Comparison of ENCODE assay signal across 11 mouse cellular contexts in the genomic region with DNA sequence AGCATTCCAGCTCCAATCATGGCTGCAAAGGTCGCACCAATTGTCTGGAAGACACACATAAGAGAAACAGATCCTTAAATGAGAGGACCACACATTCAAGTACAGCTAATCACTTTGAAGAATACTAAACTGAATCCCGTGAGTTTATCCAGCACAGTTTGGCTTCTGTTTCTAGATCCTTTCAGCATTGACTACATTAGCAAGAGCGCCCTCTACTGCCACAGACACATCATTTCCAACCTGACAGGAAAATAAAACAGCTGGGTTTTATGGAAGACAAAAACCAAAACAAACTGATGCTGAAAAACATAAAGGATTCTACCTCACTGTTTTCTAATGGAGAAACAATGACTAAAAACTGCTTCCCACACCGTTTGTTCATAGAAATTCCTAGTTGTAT. TPM values are rescaled to one million over a fixed set of nuclear protein-coding genes. Genes with fewer than 3 reads are reported as not detected.
DNase-seq lines count a peak whose midpoint lies in the region; ATAC-seq and TF ChIP-seq lines count a peak whose summit lies in the region.
"Had no signal": no experiment of that assay in that cellular context is flagged by ENCODE, and none has a peak within 500 bp of the region (broad histone marks: within the 10 kb centered on the region; RNA-seq: fewer than 3 reads in every experiment).

No protein-coding gene starts in this region.

- 42% methylated on average over 4 of the region's 4 CpGs for WGBS in midbrain, postnatal 0 days
- WGBS in midbrain, embryonic 16.5 days = 45% methylated on average over 4 of the region's 4 CpGs

- no peak for ATAC-seq in midbrain, postnatal 0 days (ENCODE audit: low FRiP score)
- ATAC-seq in midbrain, embryonic 16.5 days = no peak

- no peaks in the 10 kb centered on the region for H3K9me3 ChIP-seq in midbrain, postnatal 0 days (ENCODE audit: low read length)
- H3K9me3 ChIP-seq in midbrain, embryonic 16.5 days (replicated peaks; ENCODE audit: control insufficient read depth, low read length, poor library complexity, severe bottlenecking) = no peaks in the 10 kb centered on the region

- no peak overlapping the region for H3K4me2 ChIP-seq in midbrain, postnatal 0 days (ENCODE audit: low read depth, low read length, poor library complexity, severe bottlenecking)
- H3K4me2 ChIP-seq in midbrain, embryonic 16.5 days (ENCODE audit: low read length) = no peak overlapping the region

- no peak overlapping the region for H3K27ac ChIP-seq in midbrain, postnatal 0 days (ENCODE audit: low read depth, low read length)
- no peak overlapping the region for H3K27ac ChIP-seq in midbrain, embryonic 16.5 days (ENCODE audit: low read length)

- no peak overlapping the region for H3K9ac ChIP-seq in midbrain, postnatal 0 days (replicated peaks; ENCODE audit: low read length, poor library complexity, severe bottlenecking)
- H3K9ac ChIP-seq in midbrain, embryonic 16.5 days (ENCODE audit: low read depth, low read length) = no peak overlapping the region

- intact Hi-C loops in gastrocnemius, postnatal 14 days (cut with DNase I; ENCODE audit: low total_unique reads) = no loop called here
- intact Hi-C loops in heart, postnatal 36 days (cut with DNase I) = loop anchor here (10.0 kb wide), 1 partner anchor 233 kb away; no protein-coding TSS in a partner anchor

- DNase-seq in gastrocnemius, postnatal 14 days = peak; percentile 12
- DNase-seq in gastrocnemius, adult 8-10 months (ENCODE audit: low spot score in 2 of 2) = no peak
- peak; percentile 79 for DNase-seq in midbrain, postnatal 0 days (ENCODE audit: low spot score)
- DNase-seq in adrenal gland, postnatal 25 days = peak; percentile 14
- DNase-seq in heart, postnatal 36 days = peak; percentile 18 to 31
- peak; percentile 45 for DNase-seq in mesoderm, embryonic 11.5 days (ENCODE audit: low read depth, low spot score)
- DNase-seq in gastrocnemius, postnatal 25 days = no peak

- peaks cover 44% of the 10 kb centered on the region for H3K36me3 ChIP-seq in midbrain, postnatal 0 days (ENCODE audit: insufficient read depth, low read length)
- peaks cover 18% of the 10 kb centered on the region for H3K36me3 ChIP-seq in midbrain, embryonic 16.5 days (ENCODE audit: control insufficient read depth, insufficient read depth, low read length)

- H3K27me3 ChIP-seq in midbrain, postnatal 0 days (ENCODE audit: insufficient read depth, low read length) = no peaks in the 10 kb centered on the region
- no peaks in the 10 kb centered on the region for H3K27me3 ChIP-seq in midbrain, embryonic 16.5 days (ENCODE audit: control insufficient read depth, insufficient read depth, low read depth, low read length)

- no peaks in the 10 kb centered on the region for H3K4me1 ChIP-seq in midbrain, postnatal 0 days (ENCODE audit: insufficient read depth, low read length)
- no peaks in the 10 kb centered on the region for H3K4me1 ChIP-seq in midbrain, embryonic 16.5 days (ENCODE audit: control insufficient read depth, insufficient read depth, low read length)

- TF ChIP-seq CTCF in midbrain, postnatal 0 days (IDR thresholded peaks at IDR 0.05) = peak; percentile 86

- H3K4me3 ChIP-seq in midbrain, postnatal 0 days (ENCODE audit: low read depth, low read length) = no peak overlapping the region
- H3K4me3 ChIP-seq in midbrain, embryonic 16.5 days (ENCODE audit: low read depth, low read length) = no peak overlapping the region
- H3K4me3 ChIP-seq: myocyte had no signal

RNA-seq across cellular contexts. Expression of gene Ghitm, which starts 7.4 kb away (rescaled TPM):
- total RNA-seq in gastrocnemius, postnatal 14 days (2021) = 100 to 1,000 TPM; 262 to 295 TPM
- 100 to 1,000 TPM; 395 to 493 (median 424) TPM for total RNA-seq in gastrocnemius, adult 8-10 months (2022)
- total RNA-seq in midbrain, postnatal 0 days (2014; rRNA removed) = 93.9 and 95.9 TPM in 2 replicates
- polyA plus RNA-seq in midbrain, postnatal 0 days (2015; fragmentation: Nextera tagmentation; extraction: Ambion mirVana) = 201 and 211 TPM in 2 replicates
- 189 and 197 TPM in 2 replicates for polyA plus RNA-seq in midbrain, embryonic 16.5 days (2015; fragmentation: Nextera tagmentation; extraction: Ambion mirVana)
- 678 and 710 TPM in 2 replicates for total RNA-seq in adrenal gland, postnatal 25 days (2021)
- total RNA-seq in heart, postnatal 36 days (2021) = 100 to 1,000 TPM; 639 to 655 TPM
- 100 to 1,000 TPM; 369 to 406 TPM for total RNA-seq in gastrocnemius, postnatal 25 days (2021)

RNA-seq across cellular contexts. Expression of gene 2610528A11Rik, which starts 13.8 kb away (rescaled TPM):
- under 1 TPM in 1 of 2 experiments, not detected in 1; 0.47 TPM for total RNA-seq in gastrocnemius, postnatal 14 days (2021)
- total RNA-seq in gastrocnemius, adult 8-10 months (2022) = 1 to 10 TPM in 1 of 4 experiments, under 1 TPM in 3; 0.54 to 1.1 (median 0.69) TPM
- total RNA-seq in midbrain, postnatal 0 days (2014; rRNA removed) = not detected in 2 replicates
- polyA plus RNA-seq in midbrain, postnatal 0 days (2015; fragmentation: Nextera tagmentation; extraction: Ambion mirVana) = 0.33 and 0.43 TPM in 2 replicates
- not detected in 2 replicates for polyA plus RNA-seq in midbrain, embryonic 16.5 days (2015; fragmentation: Nextera tagmentation; extraction: Ambion mirVana)
- 0.73 and 1.3 TPM in 2 replicates for total RNA-seq in adrenal gland, postnatal 25 days (2021)
- total RNA-seq in heart, postnatal 36 days (2021) = not detected
- total RNA-seq in gastrocnemius, postnatal 25 days (2021) = under 1 TPM; 0.38 to 0.41 TPM

RNA-seq across cellular contexts. Expression of gene Cdhr1, which starts 29.5 kb away (rescaled TPM):
- total RNA-seq in gastrocnemius, postnatal 14 days (2021) = not detected
- not detected for total RNA-seq in gastrocnemius, adult 8-10 months (2022)
- total RNA-seq in midbrain, postnatal 0 days (2014; rRNA removed) = 7.4 and 8.0 TPM in 2 replicates
- polyA plus RNA-seq in midbrain, postnatal 0 days (2015; fragmentation: Nextera tagmentation; extraction: Ambion mirVana) = 6.7 and 7.5 TPM in 2 replicates
- 3.1 and 5.0 TPM in 2 replicates for polyA plus RNA-seq in midbrain, embryonic 16.5 days (2015; fragmentation: Nextera tagmentation; extraction: Ambion mirVana)
- 0.06 TPM in 1 of 2 replicates, not detected in the other for total RNA-seq in adrenal gland, postnatal 25 days (2021)
- not detected for total RNA-seq in heart, postnatal 36 days (2021)
- total RNA-seq in gastrocnemius, postnatal 25 days (2021) = not detected

RNA-seq across cellular contexts. Expression of gene Lrit2, which starts 59.9 kb away (rescaled TPM):
- total RNA-seq in gastrocnemius, postnatal 14 days (2021) = not detected
- total RNA-seq in gastrocnemius, adult 8-10 months (2022) = not detected
- 0.16 TPM in 1 of 2 replicates, not detected in the other for total RNA-seq in midbrain, postnatal 0 days (2014; rRNA removed)
- 0.06 and 0.07 TPM in 2 replicates for polyA plus RNA-seq in midbrain, postnatal 0 days (2015; fragmentation: Nextera tagmentation; extraction: Ambion mirVana)
- not detected in 2 replicates for polyA plus RNA-seq in midbrain, embryonic 16.5 days (2015; fragmentation: Nextera tagmentation; extraction: Ambion mirVana)
- not detected in 2 replicates for total RNA-seq in adrenal gland, postnatal 25 days (2021)
- not detected for total RNA-seq in heart, postnatal 36 days (2021)
- total RNA-seq in gastrocnemius, postnatal 25 days (2021) = not detected
- total RNA-seq: adrenal gland, postnatal 4 days had no signal
- polyA plus RNA-seq: intestine, embryonic 14.5 days; myocyte had no signal

Comparison
In these comparisons a context has a peak if more than half of its experiments do, and no peak if none do; other contexts are left out.
1. DNase-seq: peak in gastrocnemius, postnatal 14 days (single experiment), midbrain, postnatal 0 days (single experiment), adrenal gland, postnatal 25 days (single experiment), heart, postnatal 36 days (2 of 2) and mesoderm, embryonic 11.5 days (single experiment); none in gastrocnemius, adult 8-10 months (0 of 2) and gastrocnemius, postnatal 25 days (single experiment).